Mouse (Mus musculus) retina, embryonic 14.5 days (tissue): ENCODE data around the gene Ppp1r13l.
A peak's percentile ranks its signal among the peaks of the same experiment; 100 is the strongest.

Experiments
- DNase-seq: peaks from one replicate; pipeline ENCODE4 v3.0.0-alpha.2; 2015; ENCODE audit warnings: low spot score

The Ppp1r13l gene

DNA sequence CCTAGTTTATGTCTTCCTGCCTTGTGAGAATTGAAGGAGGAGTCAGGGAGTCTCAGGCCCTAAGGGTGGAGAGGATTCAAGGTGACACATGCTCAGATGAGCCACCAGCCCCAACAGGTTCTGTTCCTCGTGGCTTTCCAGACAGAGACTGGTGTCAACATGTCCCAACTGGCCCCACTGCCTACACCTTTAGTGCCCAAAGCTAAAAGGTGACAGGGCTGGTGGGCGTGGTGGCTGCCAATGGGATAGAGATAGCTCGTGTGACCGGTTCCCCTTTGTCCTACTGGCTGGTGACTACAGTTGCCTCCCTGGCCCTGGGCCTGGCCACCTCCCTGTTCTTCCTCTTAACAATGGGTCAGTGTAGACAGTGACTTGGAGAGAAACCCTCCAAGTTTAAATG is 5.8 kb downstream of the Ppp1r13l start:
- no peak for DNase-seq

DNA sequence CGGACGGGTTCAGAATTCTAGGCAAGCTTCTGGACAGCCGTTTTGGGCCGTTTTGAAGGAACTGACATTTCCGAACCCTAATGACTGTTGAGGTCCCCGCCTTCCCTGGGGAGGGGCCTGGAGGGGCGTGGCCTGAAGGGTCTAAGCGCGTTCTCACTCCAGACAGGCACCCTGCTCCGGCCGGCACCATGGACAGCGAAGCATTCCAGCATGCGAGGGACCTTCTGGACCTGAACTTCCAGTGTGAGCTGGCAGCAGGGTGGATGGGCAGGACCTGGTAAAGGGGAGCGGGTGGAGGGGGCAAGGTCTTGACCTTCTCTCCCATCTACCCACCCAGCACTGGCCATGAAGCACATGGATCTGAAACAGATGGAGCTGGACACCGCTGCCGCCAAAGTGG is 8.8 kb downstream of the Ppp1r13l start:
- no peak for DNase-seq

DNA sequence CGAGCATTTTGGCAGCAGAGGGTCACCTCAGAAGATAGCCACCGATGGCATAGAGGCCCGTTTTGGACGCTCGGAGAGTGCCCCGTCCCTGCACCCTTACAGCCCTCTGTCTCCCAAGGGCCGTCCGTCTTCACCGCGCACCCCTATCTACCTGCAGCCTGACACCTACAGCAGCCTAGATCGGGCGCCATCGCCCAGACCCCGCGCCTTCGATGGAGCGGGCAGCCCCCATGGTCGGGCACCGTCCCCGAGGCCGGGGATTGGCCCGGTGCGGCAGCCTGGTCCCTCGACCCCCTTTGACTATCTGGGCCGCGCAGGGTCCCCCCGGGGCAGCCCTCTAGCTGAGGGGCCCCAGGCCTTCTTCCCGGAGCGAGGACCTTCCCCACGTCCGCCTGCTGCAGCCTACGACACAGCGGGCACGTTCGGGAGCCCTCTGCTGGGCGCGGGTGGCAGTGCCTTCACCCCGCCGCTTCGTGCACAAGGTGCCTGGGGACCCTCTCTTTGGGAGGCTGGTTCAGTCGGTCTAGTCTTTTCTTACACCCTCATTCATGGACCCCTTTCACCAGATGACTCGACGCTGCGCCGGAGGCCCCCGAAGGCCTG is 10.4 kb downstream of the Ppp1r13l start:
- DNase-seq: peak; percentile 83

DNA sequence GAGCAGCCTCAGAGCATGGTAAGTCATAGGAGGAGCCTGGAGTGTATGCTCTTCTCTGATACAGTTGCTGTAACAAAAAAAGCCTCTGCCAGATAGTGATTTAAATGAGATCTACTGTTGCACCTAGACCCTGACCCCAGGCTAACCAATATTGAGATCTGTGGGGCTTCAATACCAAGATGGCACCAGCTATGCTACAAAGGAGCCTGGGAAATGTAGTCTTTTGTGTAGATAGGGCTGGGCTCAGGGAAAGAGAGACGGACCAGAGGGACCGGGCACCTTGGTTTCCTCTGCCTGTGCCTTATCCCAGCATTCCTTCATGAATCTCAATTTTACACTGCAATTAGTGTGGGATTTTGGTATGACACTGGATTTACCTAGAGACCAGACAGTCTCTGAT is 13.8 kb downstream of the Ppp1r13l start:
- DNase-seq: no peak

DNA sequence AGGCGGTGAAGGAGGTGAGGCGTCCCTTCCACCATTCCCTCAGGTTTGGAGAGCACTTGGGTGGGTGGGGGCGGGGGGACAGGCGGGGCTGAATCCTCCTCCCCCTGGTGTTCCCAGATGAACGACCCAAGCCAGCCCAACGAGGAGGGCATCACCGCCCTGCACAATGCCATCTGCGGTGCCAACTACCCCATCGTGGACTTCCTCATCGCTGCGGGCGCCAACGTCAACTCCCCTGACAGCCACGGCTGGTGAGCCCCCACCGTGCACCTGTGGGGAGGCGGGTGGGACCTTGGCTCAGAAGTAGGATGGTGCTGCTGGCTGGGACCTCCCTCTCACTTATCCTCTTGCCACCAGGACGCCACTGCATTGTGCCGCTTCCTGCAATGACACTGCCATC is 15.8 kb downstream of the Ppp1r13l start:
- no peak for DNase-seq

DNA sequence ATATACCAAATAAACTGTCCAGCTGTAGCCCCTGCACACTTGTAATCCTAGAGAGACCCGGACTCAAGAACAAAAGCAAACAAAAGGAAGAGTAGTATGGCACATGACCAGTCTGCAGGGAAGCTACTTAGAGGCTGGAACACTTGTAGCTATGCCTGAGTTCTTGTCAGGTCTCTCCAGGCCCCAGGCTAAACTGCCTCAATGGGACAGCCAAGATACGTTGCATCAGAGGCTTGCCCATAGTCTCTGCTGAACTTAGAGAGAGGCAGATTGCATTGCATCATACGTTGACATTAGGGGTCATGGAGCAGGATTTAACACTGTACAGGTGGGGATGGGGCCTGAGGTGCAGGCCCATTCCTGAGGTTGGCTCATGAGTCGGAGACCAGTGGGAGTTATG is 16.5 kb downstream of the Ppp1r13l start:
- DNase-seq: no peak

DNA sequence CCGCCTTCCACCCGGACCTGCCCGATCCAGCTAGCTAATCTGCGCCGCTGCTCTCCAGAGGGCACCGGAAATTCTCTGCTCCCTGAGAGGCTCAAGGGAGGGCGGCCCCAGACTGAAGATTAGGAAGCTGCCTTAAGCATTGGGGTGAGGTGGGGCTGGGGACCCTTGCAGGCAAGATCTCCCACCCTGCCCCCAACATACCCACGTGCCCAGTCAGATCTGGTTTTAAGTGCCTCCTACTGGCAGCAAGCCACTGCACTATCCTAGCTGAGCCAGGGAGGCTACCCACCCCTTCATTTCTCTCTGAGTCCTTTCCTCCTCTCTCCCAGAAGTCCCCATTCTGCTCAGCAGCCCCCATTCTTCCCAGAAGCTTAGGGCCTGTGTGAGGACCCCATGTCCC is 18.5 kb downstream of the Ppp1r13l start:
- no peak for DNase-seq

DNA sequence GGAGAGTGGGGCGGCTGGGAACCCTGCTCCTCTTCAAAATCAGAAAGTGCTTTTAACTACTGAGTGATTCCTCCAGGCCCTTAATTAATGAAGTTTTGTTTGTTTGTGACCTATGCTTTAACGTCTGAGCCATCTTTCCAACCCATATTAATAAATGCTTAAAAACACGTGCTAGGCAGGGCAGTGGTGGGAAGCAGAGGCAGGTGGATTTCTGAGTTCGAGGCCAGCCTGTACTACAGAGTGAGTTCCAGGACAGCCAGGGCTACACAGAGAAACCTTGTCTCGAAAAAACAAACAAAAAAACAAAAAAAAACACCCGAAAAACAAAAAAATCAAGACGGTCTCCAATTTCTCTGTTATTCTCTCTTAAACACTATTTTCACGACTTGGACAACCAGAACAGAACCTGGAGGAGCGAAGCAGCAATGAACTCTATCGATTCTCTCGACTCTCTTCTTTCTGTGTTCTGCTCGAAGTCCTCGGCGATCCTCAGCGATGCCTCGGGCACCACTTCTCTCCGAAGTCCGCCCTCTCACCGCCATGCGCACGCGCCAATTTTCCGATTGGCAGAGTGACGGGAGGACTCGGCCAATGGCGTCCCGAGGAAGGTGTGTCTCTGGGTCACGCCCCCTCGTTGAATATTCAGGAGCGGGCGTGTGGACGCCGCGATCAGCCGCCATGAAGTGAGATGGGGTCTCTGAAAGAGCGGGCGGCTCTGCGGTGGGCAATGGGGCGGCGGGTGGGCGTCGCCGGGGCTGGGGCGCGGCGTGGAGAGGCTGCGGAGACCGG is 22.0 kb downstream of the Ppp1r13l start, which contains the start of gene Ercc2:
Gene Ercc2, plus strand, starts transcription at position 634 of the 789 bp plus-strand sequence.
- peak; percentile 99 for DNase-seq

DNA sequence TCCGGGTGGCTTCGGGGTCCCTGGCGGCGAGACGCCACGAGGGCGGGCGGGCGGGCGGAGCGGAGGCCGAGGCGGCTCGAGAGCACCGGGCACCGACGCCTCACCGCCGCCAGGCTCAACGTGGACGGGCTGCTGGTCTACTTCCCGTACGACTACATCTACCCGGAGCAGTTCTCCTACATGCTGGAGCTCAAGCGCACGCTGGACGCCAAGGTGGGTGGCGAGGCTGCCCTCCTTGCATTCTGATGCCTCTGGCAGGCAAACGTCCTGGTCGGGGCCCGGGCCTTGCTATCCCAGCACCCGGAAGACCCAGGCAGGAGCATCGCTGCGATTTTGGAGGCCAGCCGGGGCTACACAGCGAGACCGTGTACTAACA is 22.6 kb downstream of the Ppp1r13l start:
- DNase-seq: no peak

DNA sequence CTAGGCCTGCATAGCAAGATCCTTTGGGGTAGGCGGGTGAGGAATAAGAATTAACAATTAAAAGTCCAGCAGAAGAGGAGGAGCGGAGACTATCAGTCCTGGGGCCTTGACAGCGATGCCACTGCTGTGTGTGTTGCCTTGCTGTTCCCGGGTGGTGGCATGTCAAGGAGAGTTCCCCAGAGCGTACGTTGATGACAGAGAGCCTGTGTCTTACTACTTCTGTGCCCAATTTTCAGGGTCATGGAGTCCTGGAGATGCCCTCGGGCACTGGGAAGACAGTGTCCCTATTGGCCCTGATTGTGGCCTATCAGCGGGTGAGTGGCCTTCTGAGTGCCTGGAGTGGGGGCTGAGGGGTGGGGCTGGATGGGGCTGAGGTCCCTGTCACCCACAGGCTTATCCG is 24.2 kb downstream of the Ppp1r13l start:
- no peak for DNase-seq

DNA sequence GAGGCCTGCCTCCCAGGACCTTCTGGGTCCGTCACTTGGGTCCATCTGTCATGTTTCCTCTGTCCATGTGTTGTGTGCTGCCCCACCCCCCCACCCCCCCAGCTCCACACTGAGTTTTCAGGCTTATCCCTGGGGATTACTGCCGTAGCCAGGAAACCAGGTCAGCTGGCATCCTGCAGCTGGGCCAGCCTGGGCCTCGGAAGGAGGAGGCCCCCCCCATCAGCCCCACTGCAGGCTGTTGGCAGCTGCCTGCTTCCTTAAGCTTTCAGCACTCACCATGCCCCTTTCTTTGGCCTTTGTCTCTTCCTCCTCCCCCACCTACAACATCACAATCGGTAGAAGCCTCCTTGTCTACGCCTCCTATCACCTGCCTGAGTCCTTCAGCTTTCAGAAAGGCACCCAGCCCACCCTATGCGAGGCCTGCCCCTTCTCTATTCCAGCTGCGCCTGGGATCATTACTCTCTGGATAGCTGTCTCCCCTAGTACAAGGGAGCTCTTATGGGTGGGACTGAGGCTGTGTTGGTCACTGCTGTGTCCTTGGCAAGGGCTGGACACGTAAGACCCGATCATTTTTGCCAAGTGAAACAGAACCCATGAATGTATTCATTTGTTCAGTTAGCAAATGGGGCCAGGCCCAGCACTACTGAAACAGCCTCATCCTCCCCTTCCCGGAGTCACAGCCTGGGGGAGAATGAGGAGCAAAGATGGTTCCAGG is 29.3 kb downstream of the Ppp1r13l start:
- peak; percentile 74 for DNase-seq

DNA sequence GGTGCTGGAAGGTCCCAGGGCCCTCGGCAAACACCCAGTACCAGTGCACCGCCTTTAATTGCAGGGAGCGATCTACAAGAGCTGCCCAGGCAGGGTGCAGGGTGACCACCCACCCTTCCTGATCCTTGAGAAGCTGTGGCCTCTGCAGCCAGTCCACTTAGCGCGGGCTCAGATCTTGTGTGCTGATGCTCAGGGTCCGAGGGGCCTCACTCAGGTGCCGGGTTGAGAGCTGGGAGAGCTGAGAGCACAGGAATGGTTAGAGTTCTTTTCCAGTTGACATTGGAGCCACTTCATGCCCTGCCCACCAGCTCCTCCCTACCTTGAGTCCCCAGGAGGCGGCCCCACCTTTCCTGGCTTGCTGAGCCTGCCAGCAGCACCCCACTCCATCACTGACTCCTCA is 34.9 kb downstream of the Ppp1r13l start:
- no peak for DNase-seq

DNA sequence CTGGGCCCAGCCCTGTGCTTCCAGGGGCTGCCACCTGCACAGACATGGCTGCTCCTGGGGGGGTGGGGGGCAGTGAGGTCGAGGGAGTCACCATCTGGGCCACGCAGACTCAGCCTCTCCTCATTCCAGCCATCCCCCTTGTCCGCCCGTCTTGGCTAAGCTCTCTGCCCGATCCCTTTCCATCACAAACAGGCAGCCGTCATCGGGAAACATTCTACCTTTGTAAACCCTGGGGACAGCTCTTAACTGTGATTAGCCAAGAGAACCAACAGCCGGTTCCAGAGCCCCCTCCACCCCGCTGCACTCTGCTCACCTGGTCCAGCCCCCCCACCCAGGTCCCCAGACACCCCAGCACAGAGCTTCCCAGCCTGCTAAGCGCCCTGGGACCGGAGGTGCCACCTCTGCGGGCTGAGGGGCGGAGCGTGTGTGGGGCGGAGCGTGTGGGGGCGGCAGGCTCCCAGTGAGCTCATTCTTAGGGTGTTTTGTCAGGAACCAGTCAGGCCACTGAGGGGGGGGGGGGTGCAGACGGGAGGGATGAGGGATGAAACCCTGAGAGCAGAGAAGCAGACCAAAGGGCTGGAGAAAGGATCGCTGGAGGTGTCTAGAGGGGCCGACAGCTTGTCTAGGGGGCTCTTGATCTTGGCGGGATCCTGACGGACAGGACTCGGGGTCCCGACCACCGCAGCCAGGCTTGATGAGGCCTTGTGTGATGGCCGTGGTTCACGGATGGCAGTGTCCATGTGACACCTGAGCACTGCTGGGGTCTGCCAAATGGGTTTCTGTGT is 40.1 kb downstream of the Ppp1r13l start:
- DNase-seq: peak; percentile 61

DNA sequence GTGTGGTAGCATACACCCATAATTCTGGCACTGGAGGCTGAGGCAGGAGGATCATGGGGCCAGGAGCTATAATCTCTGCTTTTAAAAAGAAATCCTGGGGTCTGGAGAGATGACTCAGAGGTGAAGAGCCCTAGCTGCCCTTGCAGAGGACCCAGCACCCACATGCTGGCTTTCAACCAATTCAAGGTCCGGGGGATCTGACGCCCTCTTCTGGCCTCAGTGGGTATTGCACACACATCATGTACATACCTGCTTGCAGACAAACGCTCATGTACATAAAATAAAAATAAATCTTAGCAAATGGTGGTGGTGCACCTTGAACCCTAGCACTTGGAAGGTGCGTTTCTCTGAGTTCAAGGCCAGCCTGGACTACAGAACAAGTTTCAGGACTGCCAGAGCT is 41.4 kb downstream of the Ppp1r13l start:
- no peak for DNase-seq

DNA sequence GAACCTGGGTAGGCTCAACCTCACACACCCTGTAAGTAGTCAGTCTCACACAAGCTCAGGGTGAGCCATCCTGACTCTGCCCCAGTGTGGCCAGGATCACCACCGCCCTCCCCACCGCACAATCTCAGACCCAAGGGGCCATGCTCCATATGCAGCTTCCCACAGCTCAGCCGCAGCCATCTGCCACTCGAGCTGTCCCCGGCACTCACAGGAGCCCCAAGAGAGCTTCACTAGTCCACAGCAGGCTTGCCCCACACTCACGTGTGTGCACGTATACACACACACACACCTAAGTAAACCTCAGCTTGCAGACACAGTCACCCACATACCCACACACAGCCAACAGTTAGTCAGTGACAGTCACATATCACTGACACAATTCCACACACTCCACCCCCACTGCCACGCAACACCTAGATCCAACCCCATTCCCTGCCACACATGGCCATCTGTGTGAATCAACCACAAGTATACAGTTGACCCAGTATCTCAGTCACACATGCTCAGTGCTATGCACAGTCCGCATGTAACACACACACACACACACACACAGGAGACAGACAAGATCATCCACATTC is 43.1 kb downstream of the Ppp1r13l start:
- no peak for DNase-seq

DNA sequence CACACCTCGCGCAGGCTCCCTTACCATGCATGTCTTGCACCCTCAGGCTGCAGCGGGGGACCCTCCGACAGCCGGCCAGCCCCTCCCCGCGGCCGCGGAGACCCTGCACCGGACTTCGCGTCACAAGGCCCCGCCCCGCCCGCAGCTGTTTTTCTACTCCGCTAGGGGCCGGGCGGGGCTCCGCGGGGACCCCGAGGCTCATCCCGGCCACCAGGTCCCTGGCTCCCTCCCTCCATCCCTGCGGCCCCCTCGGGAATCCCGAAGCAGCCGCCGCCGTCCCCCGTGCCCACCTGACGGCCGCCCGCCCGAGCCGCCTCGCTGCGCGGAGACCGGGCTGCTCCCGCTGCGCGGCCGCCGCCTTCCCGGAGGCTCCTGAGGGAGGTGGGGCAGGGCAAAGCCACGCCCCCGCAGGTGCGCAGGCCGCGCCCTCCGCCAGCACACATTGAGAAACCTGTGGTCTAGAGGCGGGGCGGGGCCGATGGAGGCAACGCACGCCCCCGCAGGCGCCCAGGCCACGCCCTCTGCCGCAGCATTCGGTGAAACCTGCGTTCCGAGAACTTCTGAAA is 44.3 kb downstream of the Ppp1r13l start, which contains the start of gene Klc3:
Gene Klc3, minus strand, starts transcription at position 374 of the 566 bp plus-strand sequence.
- DNase-seq: peak; percentile 56

DNA sequence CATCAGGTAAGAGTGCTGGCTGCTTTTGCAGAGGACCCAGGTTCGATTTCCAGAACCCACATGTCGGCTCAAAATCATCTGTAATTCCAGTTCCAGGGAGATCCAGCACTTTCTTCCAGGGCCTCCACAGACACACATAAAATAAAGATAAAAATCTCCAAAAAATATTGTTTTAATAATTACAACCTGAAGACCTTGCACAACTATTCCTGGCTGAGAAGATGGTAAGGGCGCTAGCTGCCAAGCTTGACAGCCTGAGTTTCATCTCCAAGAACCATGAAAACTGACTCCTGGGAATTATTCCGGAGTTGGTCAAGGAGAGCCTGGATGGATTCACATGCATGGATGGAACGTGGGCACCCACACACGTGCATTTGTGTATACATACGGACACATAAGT is 44.9 kb downstream of the Ppp1r13l start, which contains the start of gene Ckm:
Gene Ckm, plus strand, starts transcription at position 301 of the 400 bp plus-strand sequence.
- no peak for DNase-seq

DNA sequence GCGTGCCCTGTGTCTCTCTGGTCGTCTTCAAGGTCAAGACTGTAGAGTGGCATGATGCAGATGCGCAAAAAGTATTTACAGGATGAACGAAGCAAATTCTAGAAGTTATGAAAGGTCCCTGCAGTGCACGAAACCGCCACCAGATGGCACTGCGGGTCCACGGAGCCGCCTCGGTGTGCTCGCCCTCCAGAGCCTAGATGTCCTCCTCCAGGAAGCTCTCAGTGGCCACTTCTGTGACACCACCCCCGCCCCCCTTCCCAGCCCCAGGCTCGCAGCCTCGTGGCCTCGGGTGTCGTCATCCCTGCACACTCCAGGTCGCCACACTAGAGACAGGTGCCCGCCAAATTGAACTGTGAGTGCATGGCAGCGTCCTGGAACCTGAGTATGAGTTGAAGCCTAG is 45.9 kb downstream of the Ppp1r13l start:
- DNase-seq: peak; percentile 93

DNA sequence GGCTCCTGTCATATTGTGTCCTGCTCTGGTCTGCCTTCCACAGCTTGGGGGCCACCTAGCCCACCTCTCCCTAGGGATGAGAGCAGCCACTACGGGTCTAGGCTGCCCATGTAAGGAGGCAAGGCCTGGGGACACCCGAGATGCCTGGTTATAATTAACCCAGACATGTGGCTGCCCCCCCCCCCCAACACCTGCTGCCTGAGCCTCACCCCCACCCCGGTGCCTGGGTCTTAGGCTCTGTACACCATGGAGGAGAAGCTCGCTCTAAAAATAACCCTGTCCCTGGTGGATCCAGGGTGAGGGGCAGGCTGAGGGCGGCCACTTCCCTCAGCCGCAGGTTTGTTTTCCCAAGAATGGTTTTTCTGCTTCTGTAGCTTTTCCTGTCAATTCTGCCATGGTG is 50.2 kb downstream of the Ppp1r13l start:
- DNase-seq: no peak

DNA sequence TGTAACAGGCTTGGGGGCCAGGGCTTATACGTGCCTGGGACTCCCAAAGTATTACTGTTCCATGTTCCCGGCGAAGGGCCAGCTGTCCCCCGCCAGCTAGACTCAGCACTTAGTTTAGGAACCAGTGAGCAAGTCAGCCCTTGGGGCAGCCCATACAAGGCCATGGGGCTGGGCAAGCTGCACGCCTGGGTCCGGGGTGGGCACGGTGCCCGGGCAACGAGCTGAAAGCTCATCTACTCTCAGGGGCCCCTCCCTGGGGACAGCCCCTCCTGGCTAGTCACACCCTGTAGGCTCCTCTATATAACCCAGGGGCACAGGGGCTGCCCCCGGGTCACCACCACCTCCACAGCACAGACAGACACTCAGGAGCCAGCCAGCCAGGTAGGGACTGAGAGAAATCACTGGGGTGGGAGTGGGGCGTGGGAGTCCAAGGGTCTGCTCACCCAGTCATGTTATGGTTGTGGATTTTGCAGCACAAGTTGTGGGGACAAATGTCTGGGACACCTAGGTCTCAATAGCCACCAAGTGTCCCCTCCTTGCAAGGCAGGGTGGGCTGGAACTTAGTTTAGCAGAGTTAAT is 51.3 kb downstream of the Ppp1r13l start:
- no peak for DNase-seq

DNA sequence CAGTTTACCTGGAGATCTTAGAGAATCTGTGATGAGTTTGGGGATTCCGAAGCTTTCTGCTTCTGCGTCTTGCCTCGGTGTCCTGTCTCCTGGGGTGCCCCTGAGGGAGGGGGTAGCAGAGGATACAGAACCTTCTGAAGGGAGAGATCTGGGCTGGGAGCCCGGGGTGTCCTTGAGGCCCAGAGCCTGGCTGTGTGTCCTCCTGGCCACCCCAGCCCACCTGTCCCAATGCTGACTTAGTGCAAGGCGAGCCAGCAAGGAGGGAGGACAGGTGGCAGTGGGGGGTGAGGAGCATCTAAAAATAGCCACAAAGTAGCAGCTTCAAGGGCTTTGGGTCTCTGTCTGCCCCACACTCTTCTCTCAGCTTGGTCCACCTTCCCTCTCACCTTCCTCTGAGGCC is 52.2 kb downstream of the Ppp1r13l start:
- DNase-seq: no peak
